17 mouse cellular contexts compared by ENCODE assay signal in genomic region chr1:87711938-87712613, GRCm38 (mm10). TPM values are rescaled to one million over a fixed set of nuclear protein-coding genes. Genes with fewer than 3 reads are reported as not detected.
DNase-seq lines count a peak whose midpoint lies in the region; ATAC-seq lines count a peak whose summit lies in the region.
"Had no signal": no experiment of that assay in that cellular context is flagged by ENCODE, and none has a peak within 500 bp of the region (broad histone marks: within the 10 kb centered on the region; RNA-seq: fewer than 3 reads in every experiment).

No protein-coding gene starts in this region.

- H3K27ac ChIP-seq in liver, embryonic 11.5 days (ENCODE audit: low read depth, low read length) = peak overlapping the region; percentile 67
- no peak overlapping the region for H3K27ac ChIP-seq in forebrain, embryonic 10.5 days
- H3K27ac ChIP-seq: embryonic facial prominence, embryonic 15.5 days; forebrain, embryonic 15.5 days; heart, adult 2 months; limb, embryonic 15.5 days; macrophage; neural tube, embryonic 12.5 days had no signal

- H3K4me1 ChIP-seq in megakaryocyte, embryonic 14.5 days = peaks cover 85% of the 10 kb centered on the region
- peaks cover 11% of the 10 kb centered on the region for H3K4me1 ChIP-seq in liver, embryonic 11.5 days (replicated peaks; ENCODE audit: control insufficient read depth, insufficient read depth, low read length)
- H3K4me1 ChIP-seq in forebrain, embryonic 10.5 days = peaks cover 7% of the 10 kb centered on the region; the same call in 1 of the 2 replicates
- H3K4me1 ChIP-seq: embryonic facial prominence, embryonic 15.5 days; limb, embryonic 15.5 days; neural tube, embryonic 12.5 days had no signal

- 56% methylated on average over 10 of the region's 10 CpGs for WGBS in liver, embryonic 11.5 days
- WGBS in forebrain, embryonic 10.5 days = 86% methylated on average over 10 of the region's 10 CpGs

- H3K9ac ChIP-seq in liver, embryonic 11.5 days (ENCODE audit: low read depth, low read length) = no peak overlapping the region
- H3K9ac ChIP-seq: embryonic facial prominence, embryonic 15.5 days; forebrain, embryonic 15.5 days; limb, embryonic 15.5 days; neural tube, embryonic 12.5 days had no signal

- DNase-seq in c-Kit-positive CD71-positive TER-119-negative erythroid progenitor cells, embryonic 14.5 days (ENCODE audit: low read depth) = peak; percentile 66
- no peak for DNase-seq in liver, embryonic 11.5 days (ENCODE audit: low spot score)
- DNase-seq in skeletal muscle tissue, adult 2 months (ENCODE audit: low read depth, low spot score) = peak; percentile 21
- no peak for DNase-seq in B cell, adult 2 months
- no peak for DNase-seq in forebrain, embryonic 10.5 days (ENCODE audit: extremely low spot score, low spot score)
- DNase-seq: cerebellum, adult 9-10 months; heart, adult 2 months had no signal

- peak overlapping the region; percentile 66 for H3K4me3 ChIP-seq in megakaryocyte, embryonic 14.5 days (replicated peaks)
- H3K4me3 ChIP-seq in liver, embryonic 11.5 days (ENCODE audit: low read depth, low read length) = no peak overlapping the region
- no peak overlapping the region for H3K4me3 ChIP-seq in forebrain, embryonic 10.5 days
- H3K4me3 ChIP-seq: embryonic facial prominence, embryonic 15.5 days; forebrain, embryonic 15.5 days; heart, adult 2 months; limb, embryonic 15.5 days; neural tube, embryonic 12.5 days had no signal

- no peaks in the 10 kb centered on the region for H3K27me3 ChIP-seq in megakaryocyte, embryonic 14.5 days (replicated peaks)
- H3K27me3 ChIP-seq in liver, embryonic 11.5 days (replicated peaks; ENCODE audit: control insufficient read depth, insufficient read depth, low read length) = no peaks in the 10 kb centered on the region
- no peaks in the 10 kb centered on the region for H3K27me3 ChIP-seq in forebrain, embryonic 10.5 days (ENCODE audit: poor library complexity, severe bottlenecking)
- H3K27me3 ChIP-seq: forebrain, embryonic 15.5 days; limb, embryonic 15.5 days had no signal

- peaks cover 100% of the 10 kb centered on the region for H3K36me3 ChIP-seq in megakaryocyte, embryonic 14.5 days (replicated peaks; ENCODE audit: low read length)
- peaks cover 6% of the 10 kb centered on the region; the same call in 1 of the 2 replicates for H3K36me3 ChIP-seq in liver, embryonic 11.5 days (ENCODE audit: control insufficient read depth, insufficient read depth, low read length)
- H3K36me3 ChIP-seq in forebrain, embryonic 10.5 days (replicated peaks) = no peaks in the 10 kb centered on the region
- H3K36me3 ChIP-seq: embryonic facial prominence, embryonic 15.5 days; forebrain, embryonic 15.5 days; limb, embryonic 15.5 days; neural tube, embryonic 12.5 days had no signal

- H3K9me3 ChIP-seq in megakaryocyte, embryonic 14.5 days = no peaks in the 10 kb centered on the region
- H3K9me3 ChIP-seq in liver, embryonic 11.5 days (ENCODE audit: control insufficient read depth, low read length) = no peaks in the 10 kb centered on the region
- peaks cover 9% of the 10 kb centered on the region; the same call in 1 of the 2 replicates for H3K9me3 ChIP-seq in forebrain, embryonic 10.5 days
- H3K9me3 ChIP-seq: embryonic facial prominence, embryonic 15.5 days; forebrain, embryonic 15.5 days; limb, embryonic 15.5 days had no signal

- no peak for ATAC-seq in megakaryocyte, adult 5-6 weeks (ENCODE audit: poor library complexity, severe bottlenecking)
- peak; percentile 92 for ATAC-seq in liver, embryonic 11.5 days (replicated peaks; ENCODE audit: low FRiP score)
- ATAC-seq: activated CD4-positive, CD25-positive, alpha-beta regulatory T cell, adult 4 months; CD4-positive, CD25-positive, alpha-beta regulatory T cell, adult 4 months; forebrain, embryonic 15.5 days; hindbrain, embryonic 16.5 days had no signal

- H3K4me2 ChIP-seq in liver, embryonic 11.5 days = peak overlapping the region; percentile 36
- H3K4me2 ChIP-seq: embryonic facial prominence, embryonic 15.5 days; forebrain, embryonic 15.5 days; limb, embryonic 15.5 days; neural tube, embryonic 12.5 days had no signal

RNA-seq across cellular contexts. Expression of gene Atg16l1, which starts 43.6 kb away (rescaled TPM):
- polyA plus RNA-seq in megakaryocyte, embryonic 14.5 days (2012; ENCODE audit: insufficient read depth, low replicate concordance) = 5.5 TPM in 1 of 2 replicates, not detected in the other
- total RNA-seq in megakaryocyte, adult 5-6 weeks (2015) = 13.6 and 22.9 TPM in 2 replicates
- total RNA-seq in megakaryocyte, adult 5-6 weeks (2017) = 33.9 and 38.5 TPM in 2 replicates
- polyA plus RNA-seq in liver, embryonic 11.5 days (2014; fragmentation: Nextera tagmentation; extraction: Ambion mirVana) = 27.3 and 29.4 TPM in 2 replicates
- 34.9 and 36.0 TPM in 2 replicates for polyA plus RNA-seq in forebrain, embryonic 10.5 days (2016; fragmentation: Nextera tagmentation; extraction: Ambion mirVana)

Comparison
In these comparisons a context has a peak if more than half of its experiments do, and no peak if none do; other contexts are left out.
1. DNase-seq: peak in c-Kit-positive CD71-positive TER-119-negative erythroid progenitor cells, embryonic 14.5 days (single experiment) and skeletal muscle tissue, adult 2 months (single experiment); none in liver, embryonic 11.5 days (single experiment), B cell, adult 2 months (0 of 2) and forebrain, embryonic 10.5 days (single experiment).